Mouse (Mus musculus): ENCODE data around the gene Ankrd13b. TPM values are rescaled to one million over a fixed set of nuclear protein-coding genes. Genes with fewer than 3 reads are reported as not detected.

Ankrd13b gene
- polyA plus RNA-seq, 1 experiment from 2014 or later, result 23.3 TPM

GRCm38 (mm10) chr11:77441020-77441419, 48.5 kb downstream of the Ankrd13b start:
- no peak for ATAC-seq
- Histone ChIP-seq H3K9me3 (ENCODE audit: control insufficient read depth, low read length) (no peaks in the 10 kb centered on the region), H3K4me1 (ENCODE audit: control insufficient read depth, insufficient read depth, low read depth, low read length) (no peaks in the 10 kb centered on the region), H3K4me2 (ENCODE audit: low read length) (no peak overlapping the region), H3K27me3 (replicated peaks; ENCODE audit: control insufficient read depth, insufficient read depth, low read length) (no peaks in the 10 kb centered on the region), H3K27ac (ENCODE audit: low read depth, low read length) (no peak overlapping the region), H3K9ac (ENCODE audit: low read depth, low read length) (no peak overlapping the region), H3K36me3 (ENCODE audit: control insufficient read depth, insufficient read depth, low read length) (peaks cover 14% of the 10 kb centered on the region; the same call in 1 of the 2 replicates), H3K4me3 (ENCODE audit: low read length) (no peak overlapping the region)
- WGBS, result 88% methylated on average over 8 of the region's 8 CpGs

GRCm38 (mm10) chr11:77440081-77440480, 49.4 kb downstream of the Ankrd13b start:
- WGBS, result 86% methylated on average over 9 of the region's 9 CpGs
- no peak overlapping the region for H3K27ac ChIP-seq (ENCODE audit: low read depth, low read length)
- H3K9ac ChIP-seq (ENCODE audit: low read depth, low read length), result no peak overlapping the region
- ATAC-seq, result no peak
- H3K27me3 ChIP-seq (replicated peaks; ENCODE audit: control insufficient read depth, insufficient read depth, low read length), result no peaks in the 10 kb centered on the region
- H3K4me3 ChIP-seq (ENCODE audit: low read length), result no peak overlapping the region
- H3K36me3 ChIP-seq (ENCODE audit: control insufficient read depth, insufficient read depth, low read length), result peaks cover 14% of the 10 kb centered on the region; the same call in 1 of the 2 replicates
- no peaks in the 10 kb centered on the region for H3K9me3 ChIP-seq (ENCODE audit: control insufficient read depth, low read length)
- H3K4me2 ChIP-seq (ENCODE audit: low read length), result no peak overlapping the region
- no peaks in the 10 kb centered on the region for H3K4me1 ChIP-seq (ENCODE audit: control insufficient read depth, insufficient read depth, low read depth, low read length)

DNA sequence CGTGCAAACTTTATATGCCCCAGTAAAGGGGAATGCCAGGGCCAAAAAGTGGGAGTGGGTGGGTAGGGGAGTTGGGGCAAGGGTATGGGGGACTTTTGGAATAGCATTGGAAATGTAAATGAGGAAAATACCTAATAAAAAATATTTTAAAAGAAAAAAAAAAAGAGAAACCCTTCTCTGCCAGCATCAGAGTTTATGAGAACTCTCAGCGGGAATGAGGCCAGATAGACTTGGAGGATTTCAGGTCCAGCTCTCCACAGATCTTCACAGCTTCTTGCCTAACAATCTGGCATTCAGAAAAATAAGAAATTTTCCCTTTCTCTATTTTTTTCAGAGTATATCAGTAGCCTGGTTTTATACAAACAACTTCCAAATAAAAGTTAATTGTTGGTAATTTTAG, 52.5 kb downstream of the Ankrd13b start:
- no peak for ATAC-seq
- no peak overlapping the region for H3K4me3 ChIP-seq (ENCODE audit: low read length)
- no peaks in the 10 kb centered on the region for H3K27me3 ChIP-seq (replicated peaks; ENCODE audit: control insufficient read depth, insufficient read depth, low read length)
- H3K4me2 ChIP-seq (ENCODE audit: low read length), result no peak overlapping the region
- H3K27ac ChIP-seq (ENCODE audit: low read depth, low read length), result no peak overlapping the region
- H3K9ac ChIP-seq (ENCODE audit: low read depth, low read length), result no peak overlapping the region
- H3K9me3 ChIP-seq (ENCODE audit: control insufficient read depth, low read length), result no peaks in the 10 kb centered on the region
- H3K36me3 ChIP-seq (ENCODE audit: control insufficient read depth, insufficient read depth, low read length), result peaks cover 14% of the 10 kb centered on the region; the same call in 1 of the 2 replicates
- WGBS, result 91% methylated on average over 2 of the region's 2 CpGs
- H3K4me1 ChIP-seq (ENCODE audit: control insufficient read depth, insufficient read depth, low read depth, low read length), result no peaks in the 10 kb centered on the region

DNA sequence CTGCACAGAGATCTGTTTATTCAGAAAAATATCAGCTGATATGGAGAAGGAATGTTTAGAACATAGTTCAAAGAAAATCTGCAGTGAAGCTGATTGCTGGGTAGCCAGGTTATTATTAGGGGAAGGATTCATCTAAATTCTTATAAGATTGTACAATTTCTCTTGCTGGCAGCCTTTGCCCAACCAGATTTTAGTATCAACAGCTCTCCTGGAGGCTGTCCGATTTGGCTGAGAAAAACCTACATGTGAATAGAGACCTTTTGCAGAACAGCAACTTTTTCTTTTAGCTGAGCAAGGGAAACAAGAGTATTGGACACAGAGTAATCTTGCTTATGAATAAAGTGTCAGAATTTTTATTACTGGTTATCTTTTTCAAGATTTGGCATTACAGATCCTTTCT, 61.0 kb downstream of the Ankrd13b start:
- Histone ChIP-seq H3K9me3 (ENCODE audit: control insufficient read depth, low read length) (no peaks in the 10 kb centered on the region), H3K4me2 (ENCODE audit: low read length) (no peak overlapping the region), H3K4me1 (ENCODE audit: control insufficient read depth, insufficient read depth, low read depth, low read length) (no peaks in the 10 kb centered on the region), H3K27me3 (replicated peaks; ENCODE audit: control insufficient read depth, insufficient read depth, low read length) (no peaks in the 10 kb centered on the region), H3K4me3 (ENCODE audit: low read length) (no peak overlapping the region), H3K27ac (ENCODE audit: low read depth, low read length) (no peak overlapping the region), H3K36me3 (ENCODE audit: control insufficient read depth, insufficient read depth, low read length) (peaks cover 2% of the 10 kb centered on the region; the same call in 1 of the 2 replicates), H3K9ac (ENCODE audit: low read depth, low read length) (no peak overlapping the region)
- no peak for ATAC-seq
- WGBS, result 86% methylated on average over 1 of the region's 1 CpGs

DNA sequence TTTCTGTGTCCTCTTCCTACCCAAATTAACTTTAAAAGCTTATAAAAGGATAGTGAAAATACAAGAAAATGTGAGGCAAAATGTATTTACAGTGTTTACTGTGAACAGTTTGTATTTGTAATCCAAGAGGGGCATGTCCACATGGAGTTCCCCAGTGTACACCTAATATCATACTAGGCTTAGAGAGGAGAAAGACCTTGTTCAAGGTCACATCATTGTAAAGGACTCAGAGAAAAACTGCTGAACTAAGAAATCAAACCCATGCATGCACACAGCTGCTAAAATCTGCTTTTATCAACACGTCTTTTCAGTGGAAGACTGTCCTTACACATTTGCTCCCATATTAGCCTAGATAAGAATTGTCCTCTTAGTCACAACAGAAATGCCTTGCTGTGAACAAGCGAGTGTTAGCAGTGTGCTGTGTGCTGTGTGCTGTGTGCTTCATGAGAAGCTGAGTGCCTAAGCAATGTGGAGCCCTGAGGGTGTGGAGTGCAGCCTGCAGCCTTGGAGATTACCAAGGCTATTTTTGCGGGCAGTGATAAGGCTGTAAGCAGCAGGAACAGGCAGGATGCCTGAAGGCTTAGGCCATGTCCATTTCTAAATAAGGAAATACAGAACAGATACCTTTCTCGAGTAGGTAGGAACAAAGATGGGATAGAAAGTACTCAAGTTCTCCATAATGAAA, 66.2 kb downstream of the Ankrd13b start:
- 87% methylated on average over 4 of the region's 4 CpGs for WGBS
- Histone ChIP-seq H3K9me3 (ENCODE audit: control insufficient read depth, low read length) (no peaks in the 10 kb centered on the region), H3K27me3 (replicated peaks; ENCODE audit: control insufficient read depth, insufficient read depth, low read length) (no peaks in the 10 kb centered on the region), H3K4me1 (ENCODE audit: control insufficient read depth, insufficient read depth, low read depth, low read length) (no peaks in the 10 kb centered on the region), H3K4me2 (ENCODE audit: low read length) (no peak overlapping the region), H3K27ac (ENCODE audit: low read depth, low read length) (no peak overlapping the region), H3K9ac (ENCODE audit: low read depth, low read length) (no peak overlapping the region), H3K4me3 (ENCODE audit: low read length) (no peak overlapping the region), H3K36me3 (ENCODE audit: control insufficient read depth, insufficient read depth, low read length) (peaks cover 8% of the 10 kb centered on the region)
- ATAC-seq, result no peak

Other genes starting within 250 kb of the Ankrd13b start
- gene Coro6, start 27.3 kb downstream of the Ankrd13b start, polyA plus RNA-seq (2015; fragmentation: Nextera tagmentation; extraction: Ambion mirVana), result 1.3 and 1.9 TPM in 2 replicates
- 14.0 and 18.0 TPM in 2 replicates for gene Git1, start 3.9 kb upstream of the Ankrd13b start, polyA plus RNA-seq (2015; fragmentation: Nextera tagmentation; extraction: Ambion mirVana)
- 2.2 and 2.9 TPM in 2 replicates for gene Abhd15, start 25.4 kb upstream of the Ankrd13b start, polyA plus RNA-seq (2015; fragmentation: Nextera tagmentation; extraction: Ambion mirVana)
- 13.8 and 17.6 TPM in 2 replicates for gene Trp53i13, start 26.3 kb upstream of the Ankrd13b start, polyA plus RNA-seq (2015; fragmentation: Nextera tagmentation; extraction: Ambion mirVana)
- gene Gm10392, start 29.5 kb upstream of the Ankrd13b start, polyA plus RNA-seq (2015; fragmentation: Nextera tagmentation; extraction: Ambion mirVana), result 0.12 and 0.19 TPM in 2 replicates
- 18.7 and 19.6 TPM in 2 replicates for gene Taok1, start 118.1 kb upstream of the Ankrd13b start, polyA plus RNA-seq (2015; fragmentation: Nextera tagmentation; extraction: Ambion mirVana)
- gene Nufip2, start 196.5 kb upstream of the Ankrd13b start, polyA plus RNA-seq (2015; fragmentation: Nextera tagmentation; extraction: Ambion mirVana), result 3.2 TPM in 2 replicates
- gene Cryba1, start 235.6 kb upstream of the Ankrd13b start, polyA plus RNA-seq (2015; fragmentation: Nextera tagmentation; extraction: Ambion mirVana), result 0.20 and 0.21 TPM in 2 replicates